Mouse (Mus musculus) T-helper 17 cell (primary cell): ENCODE measurements around the gene Zfp410.
"Not testable (repeated sequence)": the region's sequence is repeated elsewhere in the genome, so short reads cannot be mapped to it uniquely, and the experiment has no call there.

Experiments used
- in situ Hi-C, 2 experiments: fragments of 300-600 bp; cut with MboI, MseI; formaldehyde crosslinking; loops; 1 replicate in 1 of 2; 2 replicates in 1 of 2; pipeline ENCODE4 v1.15.1; 2025; ENCODE audit warnings: high pct_unique_total_duplicates in 2 of 2

The Zfp410 gene

GRCm38 (mm10) chr12:84316721-84317621, at the start of gene Zfp410:
Gene Zfp410 (plus strand): TSS chr12:84316852.
- in situ Hi-C loops, result no loop called here

GRCm38 (mm10) chr12:84267264-84267663, 49.4 kb upstream of the Zfp410 start:
- in situ Hi-C loops, result no loop called here

GRCm38 (mm10) chr12:84273366-84273765, 43.3 kb upstream of the Zfp410 start:
- in situ Hi-C loops, result no loop called here

GRCm38 (mm10) chr12:84275288-84275687, 41.4 kb upstream of the Zfp410 start:
- in situ Hi-C loops, result no loop called here

- in situ Hi-C loops, result no loop called here
Measured at GRCm38 (mm10) chr12:84276288-84276687, 40.4 kb upstream of the Zfp410 start.

GRCm38 (mm10) chr12:84276799-84277198, 39.9 kb upstream of the Zfp410 start:
- in situ Hi-C loops, result no loop called here

- in situ Hi-C loops, result no loop called here
Measured at GRCm38 (mm10) chr12:84277832-84278231, 38.8 kb upstream of the Zfp410 start.

- in situ Hi-C loops, result no loop called here
Measured at GRCm38 (mm10) chr12:84278901-84279300, 37.8 kb upstream of the Zfp410 start.

- in situ Hi-C loops, result loop anchor here in 1 of 2 experiments (10.0 kb wide), 1 partner anchor 830 kb away; the partner anchor contains the start of genes Dlst and Prox2
Measured at GRCm38 (mm10) chr12:84284391-84284790, 32.3 kb upstream of the Zfp410 start.

- in situ Hi-C loops, result loop anchor here in 1 of 2 experiments (10.0 kb wide), 1 partner anchor 830 kb away; the partner anchor contains the start of genes Dlst and Prox2
Measured at GRCm38 (mm10) chr12:84284885-84285592, 31.6 kb upstream of the Zfp410 start, which contains the start of gene Ptgr2. Gene Ptgr2 (plus strand): TSS chr12:84285232.

GRCm38 (mm10) chr12:84285593-84285968, 31.1 kb upstream of the Zfp410 start:
- in situ Hi-C loops, result loop anchor here in 1 of 2 experiments (10.0 kb wide), 1 partner anchor 829 kb away; the partner anchor contains the start of genes Dlst and Prox2

- in situ Hi-C loops, result loop anchor here in 1 of 2 experiments (10.0 kb wide), 1 partner anchor 826 kb away; the partner anchor contains the start of genes Dlst and Prox2
Measured at GRCm38 (mm10) chr12:84288461-84288860, 28.2 kb upstream of the Zfp410 start.

- in situ Hi-C loops, result no loop called here
Measured at GRCm38 (mm10) chr12:84297851-84298250, 18.8 kb upstream of the Zfp410 start.

GRCm38 (mm10) chr12:84299265-84299664, 17.4 kb upstream of the Zfp410 start:
- in situ Hi-C loops, result no loop called here

- in situ Hi-C loops, result no loop called here
Measured at GRCm38 (mm10) chr12:84304101-84304500, 12.6 kb upstream of the Zfp410 start.

- in situ Hi-C loops, result no loop called here
Measured at GRCm38 (mm10) chr12:84304554-84304953, 12.1 kb upstream of the Zfp410 start.

- in situ Hi-C loops, result no loop called here
Measured at GRCm38 (mm10) chr12:84311306-84311705, 5.3 kb upstream of the Zfp410 start.

GRCm38 (mm10) chr12:84316006-84316405, 646 bp upstream of the Zfp410 start:
- in situ Hi-C loops, result no loop called here

GRCm38 (mm10) chr12:84327111-84327512, 10.5 kb downstream of the Zfp410 start:
- in situ Hi-C loops, result no loop called here

GRCm38 (mm10) chr12:84336963-84337625, 20.4 kb downstream of the Zfp410 start:
- in situ Hi-C loops, result no loop called here

GRCm38 (mm10) chr12:84347192-84347591, 30.5 kb downstream of the Zfp410 start:
- in situ Hi-C loops, result no loop called here

- in situ Hi-C loops, result not testable (repeated sequence)
Measured at GRCm38 (mm10) chr12:84358699-84359098, 42.0 kb downstream of the Zfp410 start.
